Mouse (Mus musculus) kidney, adult 2 months (tissue): Measurements from ENCODE around the gene Sctr.

ENCODE experiments used
- CTCF ChIP-seq: fragments of 200-500 bp; conservative IDR thresholded peaks from 2 replicates; pipeline ENCODE4 v1.5.1; 2011; ENCODE audit warnings: low read depth, mild to moderate bottlenecking, control low read depth, low read length, moderate library complexity, mixed read lengths; ENCODE audit not compliant: insufficient read depth, insufficient read length
- POLR2A ChIP-seq: fragments of 200-500 bp; IDR thresholded peaks from one replicate; pipeline ENCODE4 v1.6.1; 2011; ENCODE audit warnings: low read depth, low read length, control low read depth

DNA sequence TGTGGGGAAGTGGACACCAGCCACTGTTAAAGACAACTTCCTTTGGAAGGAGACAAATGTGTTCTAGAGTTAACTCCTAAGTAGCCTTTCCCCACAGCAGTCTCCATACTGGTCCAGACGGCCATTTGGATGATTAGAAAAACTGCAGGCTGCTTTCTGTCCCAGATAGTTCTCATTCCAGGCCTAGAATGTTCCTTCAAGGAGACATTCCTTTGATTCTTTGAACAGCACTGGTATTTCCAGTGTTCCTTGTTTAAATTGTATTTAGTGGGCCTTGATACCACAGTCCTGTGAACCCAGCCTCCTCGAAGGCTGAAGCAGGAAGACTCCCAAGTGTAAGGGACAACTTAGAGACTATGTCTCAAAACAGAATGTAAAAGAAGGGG is 26.8 kb downstream of the Sctr start:
- TF ChIP-seq POLR2A (no peak), CTCF (no peak)
